Mouse (Mus musculus) thymus, postnatal 0 days (tissue): ENCODE results near the gene Sox6. TPM values are rescaled to one million over a fixed set of nuclear protein-coding genes. Genes with fewer than 3 reads are reported as not detected.

Experiments
- DNase-seq: peaks from one replicate; pipeline ENCODE4 v3.0.0-alpha.2; 2015; ENCODE audit warnings: low spot score
- polyA plus RNA-seq: library from polyadenylated mRNA; unstranded; fragments of >200 nt; fragmentation: Nextera tagmentation; extraction: Ambion mirVana; gene quantifications from 2 replicates; pipeline ENCODE4 v1.2.1, GENCODE M21; 2015

The Sox6 gene
- polyA plus RNA-seq, 1 experiment from 2014 or later = 1.2 TPM

GRCm38 (mm10) chr7:115568301-115568700, 470.3 kb downstream of the Sox6 start:
- DNase-seq = no peak

GRCm38 (mm10) chr7:115566818-115567217, 471.8 kb downstream of the Sox6 start:
- no peak for DNase-seq

GRCm38 (mm10) chr7:115565060-115565426, 473.6 kb downstream of the Sox6 start:
- DNase-seq = no peak

- DNase-seq = no peak
Observed at GRCm38 (mm10) chr7:115564359-115565059, 474.1 kb downstream of the Sox6 start.

- no peak for DNase-seq
Observed at GRCm38 (mm10) chr7:115556677-115557076, 481.9 kb downstream of the Sox6 start.

GRCm38 (mm10) chr7:115550197-115550804, 488.3 kb downstream of the Sox6 start:
- no peak for DNase-seq

- DNase-seq = no peak
Observed at GRCm38 (mm10) chr7:115549670-115550069, 488.9 kb downstream of the Sox6 start.

- no peak for DNase-seq
Observed at GRCm38 (mm10) chr7:115545585-115546374, 492.8 kb downstream of the Sox6 start.

GRCm38 (mm10) chr7:115543596-115543995, 495.0 kb downstream of the Sox6 start:
- no peak for DNase-seq

- no peak for DNase-seq
Observed at GRCm38 (mm10) chr7:115540261-115540660, 498.3 kb downstream of the Sox6 start.

- DNase-seq = peak; percentile 51
Observed at GRCm38 (mm10) chr7:115539003-115539402, 499.6 kb downstream of the Sox6 start.

GRCm38 (mm10) chr7:115537636-115538035, 501.0 kb downstream of the Sox6 start:
- no peak for DNase-seq

- DNase-seq = no peak
Observed at GRCm38 (mm10) chr7:115536521-115536920, 502.1 kb downstream of the Sox6 start.

- DNase-seq = no peak
Observed at GRCm38 (mm10) chr7:115531875-115532274, 506.7 kb downstream of the Sox6 start.

- DNase-seq = no peak
Observed at GRCm38 (mm10) chr7:115531217-115531616, 507.4 kb downstream of the Sox6 start.

GRCm38 (mm10) chr7:115517701-115518100, 520.9 kb downstream of the Sox6 start:
- DNase-seq = no peak

- DNase-seq = no peak
Observed at GRCm38 (mm10) chr7:115513681-115514080, 524.9 kb downstream of the Sox6 start.

GRCm38 (mm10) chr7:115511777-115512176, 526.8 kb downstream of the Sox6 start:
- DNase-seq = no peak

- DNase-seq = no peak
Observed at GRCm38 (mm10) chr7:115511091-115511490, 527.5 kb downstream of the Sox6 start.

GRCm38 (mm10) chr7:115510045-115510444, 528.6 kb downstream of the Sox6 start:
- no peak for DNase-seq

GRCm38 (mm10) chr7:115506385-115506784, 532.2 kb downstream of the Sox6 start:
- DNase-seq = no peak

GRCm38 (mm10) chr7:115501497-115501896, 537.1 kb downstream of the Sox6 start:
- no peak for DNase-seq
